Mouse (Mus musculus): ENCODE results near the gene Scrt2. TPM values are rescaled to one million over a fixed set of nuclear protein-coding genes. Genes with fewer than 3 reads are reported as not detected.

Gene Scrt2
- polyA plus RNA-seq (2012; ENCODE audit: insufficient read depth, insufficient read length, missing spikeins): not detected in 2 replicates

GRCm38 (mm10) chr2:152080685-152081541, at the start of gene Scrt2:
Gene Scrt2, plus strand, starts transcription at chr2:152081529.
- TF ChIP-seq CTCF (IDR thresholded peaks at IDR 0.05; ENCODE audit: low read depth, low read length) (no peak), POLR2A (IDR thresholded peaks at IDR 0.05; ENCODE audit: borderline replicate concordance, low read depth, low read length) (no peak)
- peak within 1 kb of the TSS; percentile 55 for H3K4me3 ChIP-seq (ENCODE audit: insufficient read depth, low read length)
- H3K27ac ChIP-seq (ENCODE audit: insufficient read depth, low read depth, low read length): no peak within 1 kb of the TSS
- peaks cover 9% of the 10 kb centered on the region for H3K4me1 ChIP-seq (ENCODE audit: control insufficient read depth, insufficient read depth, low read length)

GRCm38 (mm10) chr2:152040101-152040500, 41.2 kb upstream of the Scrt2 start:
- no peak for TF ChIP-seq POLR2A (IDR thresholded peaks at IDR 0.05; ENCODE audit: borderline replicate concordance, low read depth, low read length)
- no peak for TF ChIP-seq CTCF (IDR thresholded peaks at IDR 0.05; ENCODE audit: low read depth, low read length)
- Histone ChIP-seq H3K4me1 (ENCODE audit: control insufficient read depth, insufficient read depth, low read length) (no peaks in the 10 kb centered on the region), H3K27ac (ENCODE audit: insufficient read depth, low read depth, low read length) (no peak overlapping the region), H3K4me3 (ENCODE audit: insufficient read depth, low read length) (no peak overlapping the region)

DNA sequence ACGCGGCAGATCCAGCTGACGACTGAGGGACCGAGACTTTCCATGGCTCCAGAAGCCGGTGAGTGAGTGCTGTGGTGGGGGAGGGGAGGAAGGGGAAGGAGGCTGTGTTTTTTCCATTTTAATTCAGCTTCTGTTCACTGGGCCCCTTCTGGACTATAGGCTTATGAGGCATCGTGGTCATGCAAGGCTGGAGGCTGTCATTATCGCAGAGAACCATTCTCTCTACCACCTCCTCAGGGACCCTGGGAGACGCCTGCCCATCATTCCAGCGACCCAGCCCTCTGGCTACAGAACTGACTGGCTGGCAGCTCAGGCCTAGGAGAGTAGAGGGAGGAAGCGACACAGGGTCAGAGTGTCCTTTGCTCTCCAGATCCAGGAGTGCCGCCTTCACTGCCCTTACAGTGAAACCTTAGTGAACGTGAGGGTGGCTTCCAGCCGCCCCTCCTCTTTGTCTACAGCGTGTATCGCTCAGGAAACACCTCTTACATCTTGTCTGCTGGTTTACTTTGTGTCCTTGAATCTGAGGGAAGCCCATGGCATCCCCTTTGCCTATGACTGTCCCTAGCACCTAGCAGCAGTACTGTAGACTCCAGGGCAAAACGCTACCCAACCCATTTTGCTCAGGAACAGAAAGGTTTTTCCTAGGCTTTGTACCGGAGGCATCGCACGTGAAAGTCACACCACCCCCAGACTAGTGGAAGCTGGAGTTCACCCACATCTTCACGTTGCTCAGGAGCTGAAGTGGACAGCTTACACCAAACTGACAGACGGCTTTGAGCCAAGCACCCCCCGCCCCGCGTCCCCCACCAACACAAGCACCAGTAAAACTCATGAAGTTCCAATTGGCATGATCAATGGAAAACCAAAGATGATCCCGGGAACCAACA, 34.0 kb upstream of the Scrt2 start:
- TF ChIP-seq POLR2A (IDR thresholded peaks at IDR 0.05; ENCODE audit: borderline replicate concordance, low read depth, low read length): no peak
- TF ChIP-seq CTCF (IDR thresholded peaks at IDR 0.05; ENCODE audit: low read depth, low read length): no peak
- Histone ChIP-seq H3K4me3 (ENCODE audit: insufficient read depth, low read length) (no peak overlapping the region), H3K4me1 (ENCODE audit: control insufficient read depth, insufficient read depth, low read length) (no peaks in the 10 kb centered on the region), H3K27ac (ENCODE audit: insufficient read depth, low read depth, low read length) (no peak overlapping the region)

- H3K4me3 ChIP-seq (ENCODE audit: insufficient read depth, low read length): no peak overlapping the region
- H3K27ac ChIP-seq (ENCODE audit: insufficient read depth, low read depth, low read length): no peak overlapping the region
- no peaks in the 10 kb centered on the region for H3K4me1 ChIP-seq (ENCODE audit: control insufficient read depth, insufficient read depth, low read length)
- no peak for TF ChIP-seq POLR2A (IDR thresholded peaks at IDR 0.05; ENCODE audit: borderline replicate concordance, low read depth, low read length)
- no peak for TF ChIP-seq CTCF (IDR thresholded peaks at IDR 0.05; ENCODE audit: low read depth, low read length)
Observed at GRCm38 (mm10) chr2:152048003-152048980, 33.0 kb upstream of the Scrt2 start.

- no peaks in the 10 kb centered on the region for H3K4me1 ChIP-seq (ENCODE audit: control insufficient read depth, insufficient read depth, low read length)
- no peak overlapping the region for H3K4me3 ChIP-seq (ENCODE audit: insufficient read depth, low read length)
- no peak overlapping the region for H3K27ac ChIP-seq (ENCODE audit: insufficient read depth, low read depth, low read length)
- TF ChIP-seq CTCF (IDR thresholded peaks at IDR 0.05; ENCODE audit: low read depth, low read length) (no peak), POLR2A (IDR thresholded peaks at IDR 0.05; ENCODE audit: borderline replicate concordance, low read depth, low read length) (no peak)
Observed at GRCm38 (mm10) chr2:152048981-152049441, 32.3 kb upstream of the Scrt2 start.

DNA sequence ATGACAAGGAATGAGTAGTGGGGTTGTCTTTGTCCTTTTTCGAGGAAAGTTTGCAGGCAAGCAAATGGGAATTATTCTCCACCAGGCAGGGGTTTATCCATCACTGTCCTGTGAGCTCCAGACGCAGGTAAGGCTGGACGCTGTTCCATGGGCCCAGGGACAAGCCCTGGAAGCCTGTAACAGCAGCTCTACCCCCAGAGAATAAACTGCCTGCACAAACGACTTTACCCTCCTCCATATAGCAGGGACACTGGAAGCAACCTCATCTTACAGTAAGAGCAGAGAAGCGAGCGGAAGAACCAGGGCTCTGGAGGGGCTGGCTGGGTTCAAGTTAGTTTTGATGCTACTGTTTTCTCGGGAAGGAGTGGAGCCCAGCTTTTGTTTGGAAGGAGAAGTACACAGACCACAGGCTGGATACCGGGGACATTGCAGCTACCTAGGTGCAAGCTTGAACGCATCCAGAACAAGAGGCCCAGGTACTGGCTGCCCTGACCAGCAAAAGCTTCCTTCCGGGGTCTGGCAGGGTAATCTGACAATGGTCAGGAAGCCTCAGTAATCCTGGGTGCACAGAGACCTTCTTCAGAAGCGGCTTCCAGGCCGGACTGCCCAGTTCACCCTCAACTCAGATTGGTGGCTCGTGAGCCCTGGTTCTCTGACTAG, 31.6 kb upstream of the Scrt2 start:
- H3K27ac ChIP-seq (ENCODE audit: insufficient read depth, low read depth, low read length): no peak overlapping the region
- no peak for TF ChIP-seq CTCF (IDR thresholded peaks at IDR 0.05; ENCODE audit: low read depth, low read length)
- TF ChIP-seq POLR2A (IDR thresholded peaks at IDR 0.05; ENCODE audit: borderline replicate concordance, low read depth, low read length): no peak
- no peak overlapping the region for H3K4me3 ChIP-seq (ENCODE audit: insufficient read depth, low read length)
- H3K4me1 ChIP-seq (ENCODE audit: control insufficient read depth, insufficient read depth, low read length): no peaks in the 10 kb centered on the region

GRCm38 (mm10) chr2:152050316-152050715, 31.0 kb upstream of the Scrt2 start:
- TF ChIP-seq CTCF (IDR thresholded peaks at IDR 0.05; ENCODE audit: low read depth, low read length) (no peak), POLR2A (IDR thresholded peaks at IDR 0.05; ENCODE audit: borderline replicate concordance, low read depth, low read length) (no peak)
- no peak overlapping the region for H3K27ac ChIP-seq (ENCODE audit: insufficient read depth, low read depth, low read length)
- no peak overlapping the region for H3K4me3 ChIP-seq (ENCODE audit: insufficient read depth, low read length)
- H3K4me1 ChIP-seq (ENCODE audit: control insufficient read depth, insufficient read depth, low read length): no peaks in the 10 kb centered on the region

DNA sequence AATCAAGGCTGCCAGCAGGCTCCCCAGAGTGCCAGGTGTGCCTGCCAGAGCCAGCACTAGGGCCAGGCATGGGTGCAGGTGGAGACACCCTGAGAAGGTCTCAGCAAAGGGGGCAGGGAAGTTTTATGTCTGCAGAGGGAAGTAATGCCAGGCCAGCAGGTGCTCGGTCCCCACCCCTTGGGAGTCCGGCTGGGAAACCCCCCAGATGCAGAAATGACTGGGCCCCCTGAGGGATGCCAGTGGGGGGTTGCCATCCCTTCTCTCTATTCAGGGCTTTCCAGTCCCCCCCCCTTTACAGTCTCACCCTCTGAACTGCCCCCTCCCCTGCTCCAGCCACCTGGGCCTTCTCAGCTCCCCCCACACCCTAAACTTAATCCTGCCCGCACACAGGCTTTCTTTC, 29.3 kb upstream of the Scrt2 start:
- Histone ChIP-seq H3K4me3 (ENCODE audit: insufficient read depth, low read length) (no peak overlapping the region), H3K4me1 (ENCODE audit: control insufficient read depth, insufficient read depth, low read length) (no peaks in the 10 kb centered on the region), H3K27ac (ENCODE audit: insufficient read depth, low read depth, low read length) (no peak overlapping the region)
- TF ChIP-seq POLR2A (IDR thresholded peaks at IDR 0.05; ENCODE audit: borderline replicate concordance, low read depth, low read length) (no peak), CTCF (IDR thresholded peaks at IDR 0.05; ENCODE audit: low read depth, low read length) (no peak)

Measured in bone marrow macrophage, adult 2 months (primary cell).